Mouse (Mus musculus): Measurements from ENCODE around the gene Tyrobp. TPM values are rescaled to one million over a fixed set of nuclear protein-coding genes. Genes with fewer than 3 reads are reported as not detected.

The Tyrobp gene
- 47.0 and 56.5 TPM in 2 replicates for polyA plus RNA-seq (2014; fragmentation: Nextera tagmentation; extraction: Ambion mirVana)

DNA sequence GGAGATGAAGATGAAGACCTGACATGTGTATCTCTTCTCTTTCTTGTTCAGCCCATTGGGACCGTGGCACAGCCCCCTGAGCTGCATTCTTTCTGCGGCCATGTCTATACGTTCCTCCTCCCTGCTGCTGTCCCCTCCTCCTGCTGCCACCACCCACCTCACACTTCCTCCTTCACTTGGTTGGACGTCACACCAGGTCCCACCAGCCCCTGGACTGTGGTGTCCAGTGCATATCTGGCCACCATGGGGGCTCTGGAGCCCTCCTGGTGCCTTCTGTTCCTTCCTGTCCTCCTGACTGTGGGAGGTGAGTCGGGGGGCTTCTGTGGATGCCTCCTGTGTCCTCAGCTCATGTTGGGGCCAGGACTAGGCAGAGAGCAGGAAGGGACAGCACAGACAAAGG is at the start of gene Tyrobp:
Gene Tyrobp (plus strand): TSS at position 165 of the 400 bp plus-strand sequence.
- H3K4me1 ChIP-seq (ENCODE audit: control insufficient read depth, insufficient read depth, low read length) = no peaks in the 10 kb centered on the region
- no peak within 1 kb of the TSS for H3K27ac ChIP-seq (ENCODE audit: low read length)
- no peak within 1 kb of the TSS for H3K4me3 ChIP-seq (ENCODE audit: low read depth, low read length)
- H3K9me3 ChIP-seq (ENCODE audit: control insufficient read depth, low read depth, low read length) = no peaks in the 10 kb centered on the region
- H3K36me3 ChIP-seq (ENCODE audit: control insufficient read depth, insufficient read depth, low read length) = no peaks in the 10 kb centered on the region
- WGBS = 62% methylated on average over 5 of the region's 5 CpGs
- H3K27me3 ChIP-seq (ENCODE audit: control insufficient read depth, insufficient read depth, low read length) = no peaks in the 10 kb centered on the region
- no peak for ATAC-seq (ENCODE audit: insufficient number of reproducible peaks, insufficient read depth, low FRiP score, low read depth)
- H3K4me2 ChIP-seq (replicated peaks; ENCODE audit: low read depth, low read length) = no peak within 1 kb of the TSS
- H3K9ac ChIP-seq (replicated peaks; ENCODE audit: low read depth, low read length) = no peak within 1 kb of the TSS

DNA sequence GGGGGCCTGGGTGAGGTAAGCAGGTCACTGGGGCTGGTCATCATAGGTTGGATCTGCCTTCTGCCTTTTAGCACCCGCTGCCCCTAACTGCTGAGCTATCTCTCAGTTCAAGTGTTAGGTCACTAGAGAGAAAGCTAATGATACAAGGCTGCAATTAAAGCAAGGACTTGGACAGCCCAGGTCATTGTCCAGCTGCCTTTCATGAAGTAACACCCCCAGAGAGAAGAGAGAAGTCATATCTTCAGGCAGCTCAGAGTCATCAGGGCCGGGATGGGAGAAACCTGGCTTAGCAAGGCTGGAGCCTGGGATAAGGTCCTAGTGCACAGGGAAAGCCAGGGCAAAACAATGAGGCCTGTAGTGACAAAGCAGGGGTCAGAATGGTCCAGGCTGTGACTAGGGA is 46.1 kb upstream of the Tyrobp start:
- H3K4me3 ChIP-seq (ENCODE audit: low read depth, low read length) = no peak overlapping the region
- H3K9ac ChIP-seq (replicated peaks; ENCODE audit: low read depth, low read length) = no peak overlapping the region
- no peak for ATAC-seq (ENCODE audit: insufficient number of reproducible peaks, insufficient read depth, low FRiP score, low read depth)
- H3K4me2 ChIP-seq (replicated peaks; ENCODE audit: low read depth, low read length) = no peak overlapping the region
- 0 out of 2 replicates have a peak, but pooled peaks cover 3% of the 10 kb centered on the region for H3K4me1 ChIP-seq (ENCODE audit: control insufficient read depth, insufficient read depth, low read length)
- WGBS = 84% methylated on average over 2 of the region's 2 CpGs
- H3K36me3 ChIP-seq (ENCODE audit: control insufficient read depth, insufficient read depth, low read length) = no peaks in the 10 kb centered on the region
- H3K27me3 ChIP-seq (ENCODE audit: control insufficient read depth, insufficient read depth, low read length) = no peaks in the 10 kb centered on the region
- no peak overlapping the region for H3K27ac ChIP-seq (ENCODE audit: low read length)
- no peaks in the 10 kb centered on the region for H3K9me3 ChIP-seq (ENCODE audit: control insufficient read depth, low read depth, low read length)

DNA sequence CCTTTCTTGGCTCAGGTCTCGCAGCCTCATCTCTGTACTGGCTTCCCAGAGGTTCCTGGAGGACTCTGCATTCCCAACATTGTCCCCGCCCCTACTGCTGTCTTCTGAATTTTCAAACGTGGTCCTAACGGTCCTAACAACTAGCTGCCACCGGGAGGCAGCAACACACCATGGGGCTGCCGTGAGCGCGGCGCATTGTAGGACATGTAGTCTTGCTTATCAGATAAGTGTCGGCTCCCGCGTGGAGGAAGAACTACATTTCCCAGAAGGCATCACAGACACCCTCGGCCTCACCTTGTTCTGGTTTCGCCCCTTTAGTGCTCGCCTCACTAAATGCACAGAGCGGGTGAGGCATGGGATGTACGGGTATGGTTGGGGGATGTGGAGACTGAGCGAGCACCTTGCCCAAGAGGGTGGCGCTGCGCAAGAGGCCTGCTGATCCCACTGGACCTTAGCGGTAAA is 40.0 kb upstream of the Tyrobp start:
- Histone ChIP-seq H3K4me2 (replicated peaks; ENCODE audit: low read depth, low read length) (peak overlapping the region; percentile 65), H3K36me3 (ENCODE audit: control insufficient read depth, insufficient read depth, low read length) (no peaks in the 10 kb centered on the region), H3K9me3 (ENCODE audit: control insufficient read depth, low read depth, low read length) (no peaks in the 10 kb centered on the region), H3K27ac (ENCODE audit: low read length) (peak overlapping the region; percentile 39; the same call in 1 of the 2 replicates), H3K4me3 (ENCODE audit: low read depth, low read length) (peak overlapping the region; percentile 37), H3K4me1 (ENCODE audit: control insufficient read depth, insufficient read depth, low read length) (0 out of 2 replicates have a peak, but pooled peaks cover 3% of the 10 kb centered on the region), H3K9ac (replicated peaks; ENCODE audit: low read depth, low read length) (peak overlapping the region; percentile 45), H3K27me3 (ENCODE audit: control insufficient read depth, insufficient read depth, low read length) (no peaks in the 10 kb centered on the region)
- ATAC-seq (ENCODE audit: insufficient number of reproducible peaks, insufficient read depth, low FRiP score, low read depth) = peak; percentile 97
- WGBS = under 1% methylated on average over 21 of the region's 21 CpGs

DNA sequence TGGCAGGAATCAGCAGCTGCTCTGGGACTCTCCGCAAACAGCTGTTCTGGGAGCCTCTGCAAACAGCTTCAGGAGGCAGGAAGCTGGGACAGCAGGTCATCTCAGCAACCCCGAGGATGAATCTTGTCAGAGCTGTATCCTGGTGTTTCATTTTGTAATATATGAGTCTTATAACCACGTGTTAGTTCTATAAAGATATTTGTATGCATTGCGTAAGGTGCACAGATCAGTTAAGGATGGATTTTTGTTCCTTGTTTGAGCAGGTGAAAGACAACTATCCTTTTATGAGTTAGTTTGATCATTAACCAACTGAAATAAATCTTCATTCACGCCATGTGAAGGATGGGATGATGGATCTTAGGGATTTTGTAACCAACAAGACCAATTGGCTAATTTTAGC is 33.5 kb upstream of the Tyrobp start:
- ATAC-seq (ENCODE audit: insufficient number of reproducible peaks, insufficient read depth, low FRiP score, low read depth) = no peak

DNA sequence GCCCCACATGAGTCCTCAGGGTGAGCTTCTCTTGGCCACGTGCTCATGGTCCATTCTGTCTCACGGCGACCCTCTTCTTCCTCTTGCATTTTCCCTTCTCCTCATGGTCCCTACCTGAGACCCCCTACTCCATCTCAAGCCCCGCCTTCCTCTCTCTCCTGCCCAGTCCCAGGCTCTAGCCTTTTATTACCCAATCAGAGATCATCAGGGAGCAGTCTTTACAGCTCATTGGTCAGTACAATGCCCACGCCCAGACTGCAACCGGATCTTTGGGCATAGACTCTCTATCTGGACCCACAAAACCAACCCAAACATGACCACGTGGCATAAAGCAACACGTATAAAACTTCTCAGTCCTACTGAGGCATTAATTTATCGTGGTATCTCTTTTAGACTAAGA is 29.5 kb upstream of the Tyrobp start:
- no peak for ATAC-seq (ENCODE audit: insufficient number of reproducible peaks, insufficient read depth, low FRiP score, low read depth)
- Histone ChIP-seq H3K27me3 (ENCODE audit: control insufficient read depth, insufficient read depth, low read length) (no peaks in the 10 kb centered on the region), H3K4me1 (ENCODE audit: control insufficient read depth, insufficient read depth, low read length) (no peaks in the 10 kb centered on the region), H3K9ac (replicated peaks; ENCODE audit: low read depth, low read length) (no peak overlapping the region), H3K4me2 (replicated peaks; ENCODE audit: low read depth, low read length) (no peak overlapping the region), H3K4me3 (ENCODE audit: low read depth, low read length) (no peak overlapping the region), H3K27ac (ENCODE audit: low read length) (no peak overlapping the region), H3K36me3 (ENCODE audit: control insufficient read depth, insufficient read depth, low read length) (no peaks in the 10 kb centered on the region), H3K9me3 (ENCODE audit: control insufficient read depth, low read depth, low read length) (no peaks in the 10 kb centered on the region)
- WGBS = 79% methylated on average over 9 of the region's 9 CpGs

More for the DNA sequence above, 33.5 kb upstream of the Tyrobp start:
- Histone ChIP-seq H3K27me3 (ENCODE audit: control insufficient read depth, insufficient read depth, low read length) (no peaks in the 10 kb centered on the region), H3K9me3 (ENCODE audit: control insufficient read depth, low read depth, low read length) (no peaks in the 10 kb centered on the region), H3K4me2 (replicated peaks; ENCODE audit: low read depth, low read length) (no peak overlapping the region), H3K4me3 (ENCODE audit: low read depth, low read length) (no peak overlapping the region), H3K36me3 (ENCODE audit: control insufficient read depth, insufficient read depth, low read length) (no peaks in the 10 kb centered on the region), H3K4me1 (ENCODE audit: control insufficient read depth, insufficient read depth, low read length) (no peaks in the 10 kb centered on the region), H3K27ac (ENCODE audit: low read length) (no peak overlapping the region), H3K9ac (replicated peaks; ENCODE audit: low read depth, low read length) (no peak overlapping the region)
- WGBS = 49% methylated on average over 5 of the region's 5 CpGs

DNA sequence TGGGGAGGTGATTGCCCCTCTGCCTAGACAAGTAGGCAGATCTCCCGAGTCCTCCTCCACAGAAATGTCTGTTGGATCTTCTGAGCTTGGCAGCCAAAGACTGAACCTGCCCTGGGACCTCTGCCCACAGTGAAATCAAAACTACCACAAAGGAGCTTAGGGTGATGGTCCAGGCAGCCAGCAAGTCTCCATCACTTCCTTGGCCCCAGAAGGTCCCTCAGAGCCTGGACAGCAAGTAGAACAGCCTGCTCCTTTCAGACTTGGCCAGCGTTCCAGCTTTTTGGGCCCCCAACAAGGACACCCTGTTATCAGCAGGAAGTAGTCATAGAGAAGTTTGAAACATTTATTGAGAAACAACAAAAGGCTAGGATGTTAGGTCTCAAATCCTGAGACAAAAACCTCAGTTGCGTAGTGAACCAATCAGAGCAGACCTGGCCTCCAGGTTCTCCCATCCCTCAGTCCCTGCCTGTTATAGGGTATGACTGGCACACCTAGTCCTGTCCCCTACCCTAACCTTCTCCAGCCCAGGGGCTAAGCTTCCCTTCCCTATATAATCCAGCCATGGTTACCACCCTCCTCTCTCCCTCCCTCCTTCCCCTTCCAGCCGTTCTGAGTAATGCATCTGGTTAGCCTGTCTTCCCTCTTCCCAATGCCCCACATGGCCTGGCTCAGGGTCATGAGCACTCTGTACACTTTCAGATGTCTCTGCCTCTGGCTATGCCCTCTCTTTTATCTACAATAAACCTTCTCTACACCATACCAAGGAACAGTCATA is 20.6 kb upstream of the Tyrobp start:
- Histone ChIP-seq H3K9me3 (ENCODE audit: control insufficient read depth, low read depth, low read length) (no peaks in the 10 kb centered on the region), H3K4me2 (replicated peaks; ENCODE audit: low read depth, low read length) (no peak overlapping the region), H3K4me1 (ENCODE audit: control insufficient read depth, insufficient read depth, low read length) (no peaks in the 10 kb centered on the region), H3K9ac (replicated peaks; ENCODE audit: low read depth, low read length) (no peak overlapping the region), H3K27ac (ENCODE audit: low read length) (no peak overlapping the region), H3K36me3 (ENCODE audit: control insufficient read depth, insufficient read depth, low read length) (no peaks in the 10 kb centered on the region), H3K4me3 (ENCODE audit: low read depth, low read length) (no peak overlapping the region), H3K27me3 (ENCODE audit: control insufficient read depth, insufficient read depth, low read length) (no peaks in the 10 kb centered on the region)
- no peak for ATAC-seq (ENCODE audit: insufficient number of reproducible peaks, insufficient read depth, low FRiP score, low read depth)
- WGBS = 69% methylated on average over 4 of the region's 4 CpGs

DNA sequence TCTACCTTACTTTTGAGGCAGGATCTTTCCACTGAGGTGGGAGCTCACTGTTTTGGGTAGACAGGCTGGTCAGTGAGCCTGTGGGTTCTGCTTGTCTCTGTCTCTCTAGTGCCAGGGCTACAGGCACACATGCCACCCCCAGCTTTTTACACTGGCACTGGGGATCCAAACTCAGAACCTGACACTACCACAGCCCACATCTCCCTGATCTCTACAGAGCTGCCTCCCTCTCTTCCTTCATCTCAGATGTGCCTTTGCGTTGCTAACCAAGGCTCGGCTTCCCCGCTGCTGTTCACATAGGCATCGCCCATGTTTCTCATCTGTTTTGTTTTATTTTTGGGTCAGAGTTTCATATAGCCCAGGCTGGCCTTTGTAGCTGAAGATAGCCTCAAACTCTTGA is 19.9 kb upstream of the Tyrobp start:
- Histone ChIP-seq H3K27me3 (ENCODE audit: control insufficient read depth, insufficient read depth, low read length) (no peaks in the 10 kb centered on the region), H3K27ac (ENCODE audit: low read length) (no peak overlapping the region), H3K4me1 (ENCODE audit: control insufficient read depth, insufficient read depth, low read length) (no peaks in the 10 kb centered on the region), H3K9me3 (ENCODE audit: control insufficient read depth, low read depth, low read length) (no peaks in the 10 kb centered on the region), H3K36me3 (ENCODE audit: control insufficient read depth, insufficient read depth, low read length) (no peaks in the 10 kb centered on the region), H3K4me2 (replicated peaks; ENCODE audit: low read depth, low read length) (no peak overlapping the region), H3K9ac (replicated peaks; ENCODE audit: low read depth, low read length) (no peak overlapping the region), H3K4me3 (ENCODE audit: low read depth, low read length) (no peak overlapping the region)
- 84% methylated on average over 4 of the region's 4 CpGs for WGBS
- ATAC-seq (ENCODE audit: insufficient number of reproducible peaks, insufficient read depth, low FRiP score, low read depth) = no peak

DNA sequence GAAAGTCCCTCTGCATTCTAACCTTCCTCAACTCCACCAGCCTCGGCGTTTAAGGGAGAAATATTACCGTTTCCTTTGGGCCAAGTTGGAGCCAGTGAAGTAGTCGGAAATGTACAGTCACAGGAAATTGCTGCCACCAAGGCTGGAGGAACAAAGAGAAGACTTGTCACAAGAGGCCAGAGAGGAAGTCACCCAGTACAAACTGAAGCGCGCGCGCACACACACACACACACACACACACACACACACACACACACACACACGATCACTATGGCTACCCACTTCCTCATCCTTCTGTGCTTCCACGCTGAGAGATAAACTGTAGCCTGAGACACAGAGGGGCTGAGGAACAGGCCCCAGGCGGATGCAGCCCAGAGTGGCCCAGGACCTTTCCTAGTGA is 19.2 kb upstream of the Tyrobp start:
- Histone ChIP-seq H3K36me3 (ENCODE audit: control insufficient read depth, insufficient read depth, low read length) (no peaks in the 10 kb centered on the region), H3K9ac (replicated peaks; ENCODE audit: low read depth, low read length) (no peak overlapping the region), H3K27ac (ENCODE audit: low read length) (no peak overlapping the region), H3K4me2 (replicated peaks; ENCODE audit: low read depth, low read length) (no peak overlapping the region), H3K9me3 (ENCODE audit: control insufficient read depth, low read depth, low read length) (no peaks in the 10 kb centered on the region), H3K27me3 (ENCODE audit: control insufficient read depth, insufficient read depth, low read length) (no peaks in the 10 kb centered on the region), H3K4me1 (ENCODE audit: control insufficient read depth, insufficient read depth, low read length) (no peaks in the 10 kb centered on the region), H3K4me3 (ENCODE audit: low read depth, low read length) (no peak overlapping the region)
- no peak for ATAC-seq (ENCODE audit: insufficient number of reproducible peaks, insufficient read depth, low FRiP score, low read depth)
- 60% methylated on average over 11 of the region's 11 CpGs for WGBS
